Mouse (Mus musculus) megakaryocyte-erythroid progenitor cell, adult 5-6 weeks (primary cell): ENCODE data around the gene Tst. TPM values are rescaled to one million over a fixed set of nuclear protein-coding genes. Genes with fewer than 3 reads are reported as not detected.

Source experiments
- ATAC-seq: replicated peaks from 2 replicates; pipeline ENCODE4 v1.8.0; 2016; ENCODE audit warnings: mild to moderate bottlenecking, inconsistent platforms; ENCODE audit not compliant: severe bottlenecking, poor library complexity, low FRiP score, low TSS enrichment
- total RNA-seq, 2 experiments: library from RNA; stranded (forward) in 1 of 2; stranded (reverse) in 1 of 2; fragments of 200-1000, 215-1000 nt in 1 of 2; fragments of >200 nt in 1 of 2; fragmentation: Nextera tagmentation in 1 of 2; gene quantifications; 2 replicates each; pipeline ENCODE4 v1.2.3; 2014 to 2017

The Tst gene
- total RNA-seq, 2 experiments from 2014 or later: 0.80 to 6.4 TPM

DNA sequence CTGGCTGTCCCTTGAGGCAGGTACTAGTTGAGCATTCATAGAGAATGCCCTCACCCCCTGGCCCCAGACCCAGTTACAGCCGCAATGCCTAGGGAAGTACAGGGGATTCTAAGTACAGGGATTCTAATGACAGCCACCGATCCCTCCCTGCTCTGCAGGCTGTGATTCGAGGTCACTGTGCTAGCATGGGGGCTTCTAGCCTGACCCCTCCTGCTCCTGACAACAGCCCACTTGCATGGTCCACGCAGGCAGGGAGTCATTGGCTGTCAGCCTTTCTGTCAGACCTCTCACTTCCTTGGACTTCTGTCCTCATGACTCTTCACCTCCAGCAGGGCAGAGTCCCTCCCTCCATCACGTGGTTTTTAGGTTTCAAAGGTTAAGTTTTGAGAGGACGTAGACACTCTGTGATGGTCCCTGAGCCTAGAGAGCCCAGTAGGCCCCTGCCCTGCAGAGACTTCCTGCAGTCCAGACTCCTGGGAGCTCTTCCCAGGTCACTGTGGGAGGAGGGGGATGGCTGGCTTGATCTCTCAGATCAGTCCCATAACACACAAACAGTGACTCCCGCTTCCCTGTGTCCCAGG lies 25.9 kb upstream of the Tst start:
- no peak for ATAC-seq

DNA sequence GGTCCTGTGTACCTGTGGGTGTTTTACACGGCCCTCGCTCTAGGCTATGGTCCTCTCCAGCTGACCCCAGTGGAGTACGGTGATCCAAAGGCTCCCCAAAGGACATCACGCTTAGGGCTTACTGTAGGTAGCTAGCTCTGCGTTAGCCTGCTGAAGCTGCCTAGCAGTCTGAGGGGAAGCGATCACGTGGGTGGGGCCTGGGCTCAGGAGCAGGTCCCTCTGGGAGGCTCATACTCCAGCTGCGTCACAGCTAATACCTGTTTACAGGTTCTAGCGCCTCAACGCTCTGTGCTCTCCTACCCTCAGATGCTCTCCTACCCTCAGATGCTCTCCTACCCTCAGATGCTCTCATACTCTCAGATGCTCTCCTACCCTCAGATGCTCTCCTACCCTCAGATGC lies 25.2 kb upstream of the Tst start:
- no peak for ATAC-seq

DNA sequence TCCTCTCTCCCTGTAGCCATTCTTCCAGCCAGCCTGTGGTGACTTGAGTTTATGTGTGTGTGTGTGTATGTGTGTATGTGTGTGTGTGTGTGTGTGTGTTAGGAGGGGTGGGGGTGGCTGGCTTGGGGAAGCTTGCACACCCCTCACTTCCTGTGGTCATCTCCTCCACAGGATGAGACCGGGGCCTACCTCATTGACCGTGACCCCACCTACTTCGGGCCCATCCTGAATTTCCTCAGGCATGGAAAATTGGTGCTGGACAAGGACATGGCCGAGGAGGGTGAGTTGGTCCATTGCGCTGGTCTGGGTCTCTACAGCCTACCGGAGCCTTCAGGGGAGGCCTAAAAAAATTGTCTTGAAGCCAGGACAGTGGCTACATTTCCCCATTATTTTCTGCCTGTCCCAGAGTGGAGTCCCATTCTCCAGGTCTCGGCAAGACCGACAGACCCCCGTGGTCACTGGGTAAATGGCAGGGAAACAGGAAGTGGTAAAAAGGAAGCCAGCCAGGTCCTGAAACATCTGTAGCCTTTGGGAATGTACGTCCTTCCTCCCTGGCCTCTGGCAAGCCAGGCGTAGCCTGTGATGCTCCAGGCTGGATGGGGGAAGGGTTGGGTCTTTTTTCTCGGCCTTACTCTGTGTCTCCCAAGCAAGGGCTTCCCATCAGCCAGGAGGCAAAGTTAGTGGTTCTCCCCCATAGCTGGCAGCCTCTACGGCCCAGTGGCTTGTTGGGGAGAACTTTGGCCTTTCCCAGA lies 24.3 kb upstream of the Tst start:
- ATAC-seq: no peak

DNA sequence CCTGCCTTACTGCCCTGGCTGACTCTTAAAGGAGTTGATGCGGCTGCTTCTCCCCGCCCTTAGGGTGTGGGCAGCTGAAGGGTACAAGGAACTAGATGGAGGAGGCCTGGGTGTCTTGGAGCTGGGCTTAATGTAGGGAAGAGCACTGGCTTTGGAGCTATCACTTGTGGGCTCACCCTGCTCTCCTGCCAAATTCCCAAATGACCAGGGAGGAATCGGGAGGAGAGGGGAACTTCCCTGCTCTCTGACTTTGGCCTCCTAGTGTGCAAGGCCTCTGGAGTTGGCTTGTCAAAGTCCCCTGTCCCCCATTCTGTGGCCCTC lies 23.4 kb upstream of the Tst start:
- no peak for ATAC-seq

DNA sequence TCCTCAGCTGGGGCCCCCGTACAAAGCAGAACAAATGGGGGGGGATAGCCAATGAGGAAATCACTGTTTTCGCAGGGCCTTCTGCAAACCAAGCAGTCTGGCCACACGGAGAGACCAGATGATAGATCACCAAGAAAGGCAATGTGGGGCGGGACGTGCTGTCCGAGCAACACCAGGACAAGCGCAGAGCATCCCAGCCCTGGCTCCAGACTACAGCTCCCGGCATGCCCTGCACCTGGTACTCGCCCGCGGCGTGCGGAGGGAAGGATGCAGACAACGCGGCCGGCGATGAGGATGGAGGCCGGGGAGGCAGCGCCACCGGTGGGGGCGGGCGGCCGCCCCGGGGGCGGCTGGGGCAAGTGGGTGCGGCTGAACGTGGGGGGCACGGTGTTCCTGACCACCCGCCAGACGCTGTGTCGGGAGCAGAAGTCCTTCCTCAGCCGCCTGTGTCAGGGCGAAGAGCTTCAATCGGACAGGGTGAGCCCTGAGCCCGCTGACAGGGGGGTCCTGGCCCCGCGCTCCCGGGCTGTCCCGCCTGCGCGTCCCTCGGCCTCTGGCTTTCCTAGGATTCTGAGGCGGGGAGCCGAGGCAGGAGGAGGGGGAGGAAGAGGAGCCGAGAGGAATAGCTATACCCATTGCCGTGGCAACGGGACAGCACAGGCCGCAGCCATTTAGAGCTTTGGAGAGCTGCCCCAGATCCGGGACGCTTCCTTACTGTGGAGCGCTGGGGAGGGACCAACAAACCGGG lies 22.9 kb upstream of the Tst start, which contains the start of gene Kctd17:
Kctd17 (plus strand) TSS at position 174 of the 748 bp plus-strand sequence.
- no peak for ATAC-seq

DNA sequence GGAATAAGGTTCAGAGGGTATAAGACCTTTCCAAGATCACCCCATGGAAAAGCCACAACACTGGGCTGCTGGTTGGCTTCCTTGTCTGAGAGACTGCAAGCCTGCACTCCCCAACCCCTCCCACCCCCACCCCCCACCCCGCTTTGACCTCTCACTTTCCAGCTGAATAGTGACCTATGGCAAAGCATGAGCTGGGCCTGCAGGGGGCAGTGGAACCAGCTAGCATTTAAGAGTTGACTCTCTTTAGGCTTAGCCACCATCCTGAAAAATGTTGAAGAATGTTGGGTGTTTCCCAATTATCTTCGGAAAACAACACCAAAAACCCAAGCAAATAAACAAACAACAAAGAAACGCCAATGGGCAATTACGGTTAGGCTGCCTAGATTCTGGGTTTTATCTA lies 19.5 kb upstream of the Tst start:
- ATAC-seq: no peak

DNA sequence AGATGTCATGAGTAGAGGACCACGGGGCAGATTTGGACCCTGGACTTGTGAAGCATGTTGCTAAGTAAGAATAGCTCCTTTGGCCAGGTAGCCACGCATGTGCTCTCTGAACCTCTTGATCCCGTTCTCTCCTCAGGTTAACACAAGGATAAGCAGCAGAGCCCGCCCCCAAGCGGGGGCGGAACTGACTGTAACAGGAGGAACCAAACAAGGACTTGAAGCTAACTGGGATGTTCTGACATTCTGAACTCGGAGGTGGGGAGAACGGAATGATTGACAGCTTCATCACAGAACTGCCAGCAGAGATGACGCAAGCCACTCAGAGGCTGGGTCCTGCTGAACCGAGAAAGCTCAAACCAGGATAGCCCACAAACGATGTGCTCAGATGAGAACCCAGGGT lies 18.8 kb upstream of the Tst start:
- no peak for ATAC-seq

DNA sequence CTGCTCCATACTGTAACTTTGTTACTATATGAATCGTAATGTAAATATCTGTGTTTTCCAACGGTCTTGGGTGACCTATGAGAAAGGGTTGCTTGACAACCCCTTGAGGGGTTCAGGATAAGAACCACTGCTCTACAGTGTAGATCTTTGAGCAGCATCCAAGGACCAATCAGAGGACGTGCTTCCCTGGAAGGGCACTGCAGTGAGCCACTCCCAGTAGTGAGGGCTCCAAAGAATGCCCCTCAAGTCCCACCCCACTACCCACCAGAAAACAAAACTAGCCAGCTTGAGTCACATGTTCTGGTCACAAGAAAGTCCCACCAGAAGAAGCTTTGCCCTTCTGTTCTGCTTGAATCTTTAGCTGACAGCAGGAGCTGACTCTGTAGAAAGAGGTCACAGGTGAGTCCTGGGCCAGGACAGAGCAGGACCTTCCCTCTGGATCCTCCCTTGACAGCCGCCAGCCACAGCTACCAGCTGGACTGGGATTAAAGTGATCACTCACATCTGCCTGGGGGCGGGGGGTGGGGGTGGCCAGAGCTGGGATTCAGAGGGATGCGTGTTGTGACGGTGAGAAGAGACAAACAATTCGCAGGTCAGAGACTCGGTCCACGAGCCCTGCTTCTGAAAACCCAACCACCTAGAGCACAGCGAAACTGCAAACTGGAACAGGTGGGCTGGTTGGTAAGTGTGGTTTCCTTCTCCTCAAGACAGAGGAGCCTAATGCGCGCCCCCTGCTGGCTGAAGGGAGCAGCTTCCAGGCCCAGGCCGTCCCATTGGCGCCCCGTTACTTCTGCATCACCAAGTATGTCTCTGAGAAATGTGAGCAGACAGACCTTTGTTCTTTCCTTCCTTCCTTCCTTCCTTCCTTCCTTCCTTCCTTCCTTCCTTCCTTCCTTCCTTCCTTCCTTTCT lies 16.6 kb upstream of the Tst start:
- peak; percentile 93 for ATAC-seq

DNA sequence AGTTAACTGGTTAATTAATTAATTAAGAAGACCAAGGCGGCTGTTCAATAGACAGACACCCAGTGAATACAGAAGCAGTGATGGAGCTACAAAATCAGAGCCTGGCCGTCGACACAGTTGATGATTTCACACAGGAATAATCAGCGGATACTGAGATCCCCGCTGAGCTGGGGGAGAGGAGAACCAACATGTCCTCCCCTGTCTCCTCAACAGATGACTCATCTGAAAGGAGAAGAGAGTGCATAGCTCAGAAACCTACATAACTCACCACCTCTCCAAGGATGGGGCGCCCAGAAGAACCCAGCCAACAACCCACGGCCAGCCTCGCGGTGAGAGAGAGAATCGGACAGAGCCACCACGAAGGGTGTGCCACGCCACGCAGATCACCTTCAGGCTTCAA lies 14.7 kb upstream of the Tst start:
- no peak for ATAC-seq

DNA sequence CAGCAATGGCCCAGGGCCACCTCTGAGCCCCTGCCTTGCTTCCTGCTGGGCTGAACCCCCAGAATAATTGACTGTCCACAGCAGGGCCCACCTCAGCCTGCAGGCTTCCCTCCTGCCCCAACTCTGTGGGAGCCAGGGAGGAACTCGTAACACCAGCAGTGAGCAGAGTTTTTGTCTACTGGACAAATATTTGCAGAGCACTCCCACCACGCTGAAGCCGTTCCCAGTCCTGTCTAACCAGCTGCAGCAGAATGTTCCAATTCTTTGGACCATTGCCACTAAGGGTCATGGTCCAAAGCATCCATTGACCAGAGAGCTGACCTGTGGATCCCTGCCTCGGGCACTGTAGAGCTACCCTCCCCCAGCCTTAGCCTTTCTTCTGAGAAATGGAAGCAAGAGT lies 11.2 kb upstream of the Tst start:
- ATAC-seq: no peak

DNA sequence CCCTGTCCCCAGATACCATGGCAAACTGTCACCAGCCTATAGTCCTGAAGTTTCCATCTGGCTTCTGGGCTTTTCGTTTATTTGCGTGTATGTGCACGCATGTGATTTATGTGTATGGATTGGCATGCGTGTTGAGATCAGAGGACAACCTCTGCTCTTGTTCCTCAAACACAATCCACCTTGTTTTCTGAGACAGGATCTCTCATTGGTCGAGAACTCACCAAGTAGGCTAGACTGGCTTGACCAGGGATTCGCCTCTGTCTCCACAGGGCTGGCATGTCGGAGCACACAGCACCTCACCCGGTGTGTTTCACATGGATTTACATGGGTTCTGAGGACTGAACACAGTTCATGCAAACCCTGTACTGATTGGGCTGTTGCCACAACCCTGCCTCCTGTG lies 8.4 kb upstream of the Tst start:
- ATAC-seq: no peak

DNA sequence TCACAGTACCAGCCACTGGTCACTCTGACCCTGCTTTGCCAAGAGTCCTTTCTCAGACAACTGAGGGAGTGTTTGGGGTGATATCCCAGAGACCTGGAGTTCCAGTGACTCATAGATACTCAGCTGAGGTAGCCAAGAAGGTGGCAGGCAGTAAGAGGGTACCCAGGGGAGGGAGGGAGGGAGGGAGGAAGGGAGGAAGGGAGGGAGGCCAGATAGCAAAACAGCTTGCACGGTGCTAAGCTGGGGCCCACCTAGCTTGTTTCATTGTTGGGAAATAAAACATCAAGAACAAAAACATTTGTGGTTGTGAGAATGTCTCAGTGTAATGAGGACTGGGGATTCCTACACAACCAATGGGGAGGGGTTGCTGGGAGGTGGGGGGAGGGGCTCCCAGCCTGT lies 8.0 kb upstream of the Tst start:
- ATAC-seq: no peak

DNA sequence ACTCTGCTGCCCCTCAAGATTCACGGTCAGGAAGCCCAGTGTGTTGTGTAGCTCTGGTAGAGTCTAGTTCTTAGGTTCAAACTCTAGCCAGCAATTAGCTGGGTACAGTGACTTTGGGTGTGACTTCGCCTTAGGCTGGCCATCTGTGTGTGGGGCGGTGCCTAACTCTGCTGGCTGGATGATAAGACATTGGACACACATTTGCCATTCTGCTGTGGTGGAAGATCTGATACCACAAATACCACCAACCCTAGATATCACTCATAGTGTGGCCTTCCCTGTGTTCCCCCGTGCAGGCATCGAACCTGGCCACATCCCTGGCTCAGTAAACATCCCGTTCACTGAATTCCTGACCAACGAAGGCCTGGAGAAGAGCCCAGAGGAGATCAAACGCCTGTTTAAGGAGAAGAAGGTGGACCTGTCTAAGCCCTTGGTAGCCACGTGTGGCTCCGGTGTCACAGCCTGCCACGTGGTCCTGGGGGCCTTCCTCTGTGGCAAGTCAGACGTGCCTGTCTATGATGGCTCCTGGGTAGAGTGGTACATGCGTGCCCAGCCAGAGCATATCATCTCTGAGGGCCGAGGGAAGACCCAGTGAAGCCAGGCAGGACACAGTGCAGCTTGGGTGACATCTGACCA lies 7.5 kb upstream of the Tst start:
- ATAC-seq: peak; percentile 96

DNA sequence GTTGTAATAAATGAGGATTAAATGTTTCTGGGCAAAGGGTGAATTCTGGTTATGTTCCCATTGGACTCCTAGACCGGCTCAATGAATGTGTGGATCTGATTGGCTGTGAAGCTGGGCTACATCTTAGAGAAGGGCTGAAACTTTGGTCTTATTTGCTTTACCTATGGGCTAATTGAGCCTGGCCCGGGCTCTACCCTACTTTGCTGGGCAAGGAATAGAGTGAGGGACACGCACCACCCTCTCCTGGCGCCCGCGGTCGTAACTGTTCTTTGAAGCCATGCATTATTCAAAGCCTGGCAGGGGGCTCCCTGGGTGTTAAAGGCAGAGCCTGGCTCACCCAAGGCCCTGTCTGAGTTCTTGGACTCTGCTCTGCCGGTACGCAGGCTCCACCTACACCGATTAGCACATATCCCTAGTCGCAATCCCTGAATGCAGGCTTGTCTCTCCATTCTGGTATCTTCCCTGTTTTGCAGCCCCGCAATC lies 3.9 kb upstream of the Tst start:
- ATAC-seq: no peak

DNA sequence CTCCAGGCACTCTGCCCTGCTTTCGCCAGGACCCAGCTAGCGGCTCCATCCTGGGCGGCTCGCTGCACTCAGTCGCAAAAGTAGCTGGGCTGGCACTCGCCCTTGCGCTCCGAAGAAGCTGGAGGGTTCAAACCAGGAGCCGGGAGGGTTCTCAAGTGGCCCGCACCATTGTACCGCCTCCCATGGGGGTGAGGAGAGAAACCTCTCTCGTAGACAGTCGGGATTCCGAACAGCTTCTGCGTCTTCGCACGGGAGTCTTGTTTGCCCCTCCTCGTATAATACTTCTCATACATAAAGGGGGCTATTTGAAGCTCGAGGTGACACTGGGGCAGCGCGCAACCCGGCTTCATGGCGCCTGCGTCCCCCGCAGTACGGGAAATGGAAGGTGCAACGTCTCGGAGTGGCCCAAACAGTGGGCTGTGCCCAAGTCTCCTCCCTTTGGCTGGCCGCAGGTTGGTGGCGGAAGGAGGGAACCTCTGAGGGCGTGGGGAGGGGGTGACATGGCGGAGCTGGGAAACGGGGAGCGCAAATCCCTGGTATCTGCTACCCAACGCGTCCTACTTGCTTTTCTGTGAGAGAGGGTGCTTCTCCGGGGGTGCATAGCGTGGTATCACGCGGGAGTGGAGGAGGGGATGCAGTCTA lies 707 bp upstream of the Tst start, which contains the start of gene Mpst:
Mpst (plus strand) TSS at position 124 of the 642 bp plus-strand sequence.
- peak; percentile 91 for ATAC-seq

DNA sequence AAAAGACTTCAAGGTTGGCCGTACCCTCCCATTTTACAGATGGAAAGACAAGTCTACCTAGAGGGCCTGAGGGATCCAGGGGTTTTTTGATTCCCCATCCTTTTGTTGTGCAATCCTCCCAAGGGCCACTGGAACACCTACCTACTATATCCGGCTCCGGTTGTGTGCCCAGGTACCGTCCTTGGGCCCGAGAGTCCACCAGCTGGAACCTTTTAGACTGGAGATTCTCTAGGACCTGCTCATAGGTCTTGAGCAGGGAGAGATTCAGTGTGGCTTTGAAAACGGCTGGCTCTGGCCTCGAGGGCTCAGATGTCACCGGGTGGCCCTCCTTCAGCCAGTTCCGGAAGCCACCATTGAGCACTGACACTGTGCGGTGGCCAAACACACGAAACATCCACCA lies 609 bp downstream of the Tst start:
- ATAC-seq: no peak

DNA sequence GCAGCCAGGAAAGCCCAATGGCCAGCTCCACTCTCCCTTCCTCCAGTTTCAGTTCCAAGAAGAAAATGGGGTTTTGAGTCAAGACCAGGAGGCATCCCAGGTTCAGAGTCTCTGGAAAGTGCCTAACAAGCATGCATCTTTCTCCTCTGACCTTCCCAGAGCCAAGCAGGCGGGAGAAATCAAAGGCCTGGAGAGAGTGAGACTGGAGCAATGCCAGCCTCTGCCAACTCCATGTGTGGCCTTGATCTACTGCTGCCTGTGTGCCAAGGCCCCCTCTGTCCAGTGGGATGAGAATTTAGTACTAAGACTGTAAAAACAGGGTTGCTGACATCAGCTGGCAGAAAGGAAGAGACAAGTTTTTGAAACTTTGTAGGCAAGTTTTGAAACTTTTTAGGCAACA lies 1.8 kb downstream of the Tst start:
- ATAC-seq: no peak

DNA sequence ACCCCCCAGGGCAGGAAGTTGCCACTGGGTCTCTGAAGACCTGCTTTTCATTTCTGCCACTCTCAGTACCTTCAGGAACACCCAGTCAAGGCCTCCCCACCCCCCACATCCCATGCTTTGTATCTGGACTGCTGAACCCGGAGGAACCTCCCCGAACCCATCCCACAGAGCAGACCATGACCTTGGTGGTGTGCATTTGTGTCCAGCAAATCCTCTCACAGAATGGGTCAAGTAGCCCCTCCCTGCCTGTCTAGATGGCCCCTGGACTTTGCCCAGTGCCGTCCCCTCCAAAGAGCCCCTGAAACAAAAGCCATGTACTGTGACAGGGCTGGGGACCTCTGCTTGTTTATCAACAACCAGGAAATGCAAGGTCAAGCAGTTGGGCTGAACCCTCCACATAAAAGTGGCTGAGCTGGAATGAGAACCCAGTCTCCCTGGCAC lies 2.4 kb downstream of the Tst start:
- no peak for ATAC-seq

DNA sequence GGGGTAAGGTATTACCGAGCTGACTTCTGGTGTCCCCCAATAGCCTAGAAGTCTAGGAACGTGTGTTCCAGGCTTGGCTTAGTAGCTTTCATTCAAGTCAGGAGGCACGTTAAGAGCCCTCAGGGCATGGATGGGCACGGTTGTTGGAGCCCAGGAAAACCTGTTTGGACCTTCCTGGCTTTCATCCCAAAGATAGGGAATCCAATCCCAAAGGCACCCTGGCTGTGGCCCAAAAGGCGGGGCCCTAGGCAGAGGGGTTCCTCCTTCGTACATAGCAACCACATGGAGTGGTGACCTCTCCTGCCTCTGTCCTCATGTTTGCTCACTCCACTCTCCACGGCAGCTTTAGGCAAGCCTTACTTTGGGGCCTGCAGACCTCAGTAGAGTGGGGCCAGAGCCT lies 3.3 kb downstream of the Tst start:
- no peak for ATAC-seq
